Mouse (Mus musculus): Measurements from ENCODE around the gene Phf21a.

Gene Phf21a

GRCm38 (mm10) chr2:92092817-92093216 lies at the start of gene Phf21a:
Gene Phf21a, plus strand, starts transcription at chr2:92093117.
- no peak for DNase-seq (ENCODE audit: low spot score)

- no peak for DNase-seq (ENCODE audit: low spot score)
Measured at GRCm38 (mm10) chr2:92043285-92043684, 49.6 kb upstream of the Phf21a start.

GRCm38 (mm10) chr2:92047601-92048000 lies 45.3 kb upstream of the Phf21a start:
- no peak for DNase-seq (ENCODE audit: low spot score)

- no peak for DNase-seq (ENCODE audit: low spot score)
Measured at GRCm38 (mm10) chr2:92048034-92048690, 44.8 kb upstream of the Phf21a start.

GRCm38 (mm10) chr2:92052188-92052587 lies 40.7 kb upstream of the Phf21a start:
- DNase-seq (ENCODE audit: low spot score): no peak

- no peak for DNase-seq (ENCODE audit: low spot score)
Measured at GRCm38 (mm10) chr2:92052754-92053153, 40.2 kb upstream of the Phf21a start.

- DNase-seq (ENCODE audit: low spot score): peak; percentile 94
Measured at GRCm38 (mm10) chr2:92055101-92055813, 37.7 kb upstream of the Phf21a start.

- peak; percentile 91 for DNase-seq (ENCODE audit: low spot score)
Measured at GRCm38 (mm10) chr2:92055831-92056236, 37.1 kb upstream of the Phf21a start.

GRCm38 (mm10) chr2:92056760-92057159 lies 36.2 kb upstream of the Phf21a start:
- no peak for DNase-seq (ENCODE audit: low spot score)

- peak; percentile 95 for DNase-seq (ENCODE audit: low spot score)
Measured at GRCm38 (mm10) chr2:92058469-92058868, 34.4 kb upstream of the Phf21a start.

- peak; percentile 46 for DNase-seq (ENCODE audit: low spot score)
Measured at GRCm38 (mm10) chr2:92058936-92059335, 34.0 kb upstream of the Phf21a start.

GRCm38 (mm10) chr2:92059481-92060220 lies 33.3 kb upstream of the Phf21a start:
- peak; percentile 64 for DNase-seq (ENCODE audit: low spot score)

GRCm38 (mm10) chr2:92060291-92060690 lies 32.6 kb upstream of the Phf21a start:
- no peak for DNase-seq (ENCODE audit: low spot score)

GRCm38 (mm10) chr2:92061337-92061736 lies 31.6 kb upstream of the Phf21a start:
- no peak for DNase-seq (ENCODE audit: low spot score)

GRCm38 (mm10) chr2:92063106-92063505 lies 29.8 kb upstream of the Phf21a start:
- DNase-seq (ENCODE audit: low spot score): no peak

- DNase-seq (ENCODE audit: low spot score): no peak
Measured at GRCm38 (mm10) chr2:92065269-92065888, 27.5 kb upstream of the Phf21a start.

GRCm38 (mm10) chr2:92065938-92066337 lies 27.0 kb upstream of the Phf21a start:
- no peak for DNase-seq (ENCODE audit: low spot score)

- DNase-seq (ENCODE audit: low spot score): no peak
Measured at GRCm38 (mm10) chr2:92066899-92067298, 26.0 kb upstream of the Phf21a start.

GRCm38 (mm10) chr2:92067600-92067999 lies 25.3 kb upstream of the Phf21a start:
- DNase-seq (ENCODE audit: low spot score): no peak

- DNase-seq (ENCODE audit: low spot score): no peak
Measured at GRCm38 (mm10) chr2:92069630-92070029, 23.3 kb upstream of the Phf21a start.

- no peak for DNase-seq (ENCODE audit: low spot score)
Measured at GRCm38 (mm10) chr2:92071143-92071542, 21.8 kb upstream of the Phf21a start.

GRCm38 (mm10) chr2:92076086-92076692 lies 16.7 kb upstream of the Phf21a start:
- DNase-seq (ENCODE audit: low spot score): no peak
